In genomic region chr4:32826925-32827324, GRCm38 (mm10) we compare ENCODE assay signal across 12 mouse cellular contexts. TPM values are rescaled to one million over a fixed set of nuclear protein-coding genes. Genes with fewer than 3 reads are reported as not detected.
A peak's percentile ranks its signal among the peaks of the same experiment; 100 is the strongest.
DNase-seq lines count a peak whose midpoint lies in the region; ATAC-seq and TF ChIP-seq lines count a peak whose summit lies in the region.
"Had no signal": no experiment of that assay in that cellular context is flagged by ENCODE, and none has a peak within 500 bp of the region (broad histone marks: within the 10 kb centered on the region; RNA-seq: fewer than 3 reads in every experiment).

No protein-coding gene starts in this region.

- no peak for TF ChIP-seq CTCF in lung, embryonic 14.5 days (IDR thresholded peaks at IDR 0.05; ENCODE audit: low read depth)

- 56% methylated on average over 7 of the region's 7 CpGs for WGBS in forebrain, embryonic 12.5 days
- WGBS in forebrain, embryonic 11.5 days: 57% methylated on average over 7 of the region's 7 CpGs
- 57% methylated on average over 7 of the region's 7 CpGs for WGBS in lung, embryonic 14.5 days
- WGBS in forebrain, embryonic 14.5 days: 32% methylated on average over 7 of the region's 7 CpGs

- no peak overlapping the region for H3K4me3 ChIP-seq in forebrain, embryonic 12.5 days (replicated peaks)
- H3K4me3 ChIP-seq in forebrain, embryonic 11.5 days (ENCODE audit: low read depth, low read length): no peak overlapping the region
- H3K4me3 ChIP-seq in lung, embryonic 14.5 days (ENCODE audit: low read depth, low read length): no peak overlapping the region
- H3K4me3 ChIP-seq in forebrain, embryonic 14.5 days (ENCODE audit: low read depth, low read length): no peak overlapping the region
- H3K4me3 ChIP-seq: embryonic facial prominence, embryonic 15.5 days had no signal

- no peak overlapping the region for H3K9ac ChIP-seq in forebrain, embryonic 12.5 days
- H3K9ac ChIP-seq in forebrain, embryonic 11.5 days (ENCODE audit: low read length): no peak overlapping the region
- H3K9ac ChIP-seq in lung, embryonic 14.5 days: no peak overlapping the region
- H3K9ac ChIP-seq in forebrain, embryonic 14.5 days (ENCODE audit: low read length): peak overlapping the region; percentile 29; the same call in 1 of the 2 replicates
- H3K9ac ChIP-seq: embryonic facial prominence, embryonic 15.5 days had no signal

- H3K27me3 ChIP-seq in forebrain, embryonic 12.5 days: no peaks in the 10 kb centered on the region
- no peaks in the 10 kb centered on the region for H3K27me3 ChIP-seq in forebrain, embryonic 11.5 days (ENCODE audit: control insufficient read depth, insufficient read depth, low read length)
- no peaks in the 10 kb centered on the region for H3K27me3 ChIP-seq in lung, embryonic 14.5 days (ENCODE audit: insufficient read depth, low read length)
- no peaks in the 10 kb centered on the region for H3K27me3 ChIP-seq in forebrain, embryonic 14.5 days (replicated peaks; ENCODE audit: control insufficient read depth, insufficient read depth, low read length)
- H3K27me3 ChIP-seq: embryonic facial prominence, embryonic 15.5 days had no signal

- DNase-seq in forebrain, embryonic 11.5 days (ENCODE audit: low spot score): no peak
- peak; percentile 20 for DNase-seq in lung, embryonic 14.5 days
- no peak for DNase-seq in lung, postnatal 4 days
- peak; percentile 73 for DNase-seq in forebrain, embryonic 14.5 days (ENCODE audit: low spot score)
- peak; percentile 28 for DNase-seq in layer of hippocampus, adult 9-11 months
- DNase-seq: lung, postnatal 14 days; right cerebral cortex, postnatal 25 days had no signal

- no peak overlapping the region for H3K4me2 ChIP-seq in forebrain, embryonic 12.5 days
- H3K4me2 ChIP-seq in forebrain, embryonic 11.5 days (ENCODE audit: low read depth, low read length, severe bottlenecking): no peak overlapping the region
- no peak overlapping the region for H3K4me2 ChIP-seq in lung, embryonic 14.5 days
- H3K4me2 ChIP-seq in forebrain, embryonic 14.5 days (ENCODE audit: low read length): no peak overlapping the region
- H3K4me2 ChIP-seq: embryonic facial prominence, embryonic 15.5 days had no signal

- 0 out of 2 replicates have a peak overlapping the region, but pooled peaks have one; percentile 31 for H3K27ac ChIP-seq in forebrain, embryonic 12.5 days
- H3K27ac ChIP-seq in forebrain, embryonic 11.5 days (ENCODE audit: low read depth, low read length): no peak overlapping the region
- H3K27ac ChIP-seq in lung, embryonic 14.5 days (ENCODE audit: low read depth): no peak overlapping the region
- 0 out of 2 replicates have a peak overlapping the region, but pooled peaks have one; percentile 9 for H3K27ac ChIP-seq in forebrain, embryonic 14.5 days (ENCODE audit: low read depth, low read length)
- H3K27ac ChIP-seq: embryonic facial prominence, embryonic 15.5 days had no signal

- no peaks in the 10 kb centered on the region for H3K9me3 ChIP-seq in forebrain, embryonic 12.5 days
- no peaks in the 10 kb centered on the region for H3K9me3 ChIP-seq in forebrain, embryonic 11.5 days (ENCODE audit: control insufficient read depth, low read length)
- no peaks in the 10 kb centered on the region for H3K9me3 ChIP-seq in lung, embryonic 14.5 days (ENCODE audit: low read depth, low read length)
- no peaks in the 10 kb centered on the region for H3K9me3 ChIP-seq in forebrain, embryonic 14.5 days (replicated peaks; ENCODE audit: control insufficient read depth, low read length)
- H3K9me3 ChIP-seq: embryonic facial prominence, embryonic 15.5 days had no signal

- peaks cover 8% of the 10 kb centered on the region; the same call in 1 of the 2 replicates for H3K4me1 ChIP-seq in forebrain, embryonic 12.5 days
- H3K4me1 ChIP-seq in forebrain, embryonic 11.5 days (replicated peaks; ENCODE audit: control insufficient read depth, insufficient read depth, low read length): no peaks in the 10 kb centered on the region
- H3K4me1 ChIP-seq in lung, embryonic 14.5 days (ENCODE audit: insufficient read depth): no peaks in the 10 kb centered on the region
- H3K4me1 ChIP-seq in forebrain, embryonic 14.5 days (ENCODE audit: control insufficient read depth, insufficient read depth, low read length): peaks cover 8% of the 10 kb centered on the region; the same call in 1 of the 2 replicates
- H3K4me1 ChIP-seq: embryonic facial prominence, embryonic 15.5 days had no signal

- ATAC-seq in forebrain, embryonic 12.5 days (ENCODE audit: low FRiP score): no peak
- ATAC-seq in forebrain, embryonic 11.5 days (replicated peaks; ENCODE audit: low FRiP score): no peak
- no peak for ATAC-seq in lung, embryonic 14.5 days (ENCODE audit: insufficient read depth)
- ATAC-seq in forebrain, embryonic 14.5 days: peak; percentile 55
- ATAC-seq in inflammation-experienced regulatory T-cells, adult 6 months: no peak
- no peak for ATAC-seq in frontal cortex, adult (ENCODE audit: low TSS enrichment)
- ATAC-seq: intestine, embryonic 16.5 days had no signal

- no peaks in the 10 kb centered on the region for H3K36me3 ChIP-seq in forebrain, embryonic 12.5 days (replicated peaks)
- no peaks in the 10 kb centered on the region for H3K36me3 ChIP-seq in forebrain, embryonic 11.5 days (ENCODE audit: control insufficient read depth, insufficient read depth, low read length)
- no peaks in the 10 kb centered on the region for H3K36me3 ChIP-seq in lung, embryonic 14.5 days (ENCODE audit: insufficient read depth)
- H3K36me3 ChIP-seq in forebrain, embryonic 14.5 days (ENCODE audit: control insufficient read depth, insufficient read depth, low read length): peaks cover 11% of the 10 kb centered on the region; the same call in 1 of the 2 replicates
- H3K36me3 ChIP-seq: embryonic facial prominence, embryonic 15.5 days had no signal

RNA-seq across cellular contexts. Expression of gene Lyrm2, which starts 26.9 kb away (rescaled TPM):
- polyA plus RNA-seq in forebrain, embryonic 12.5 days (2016; fragmentation: Nextera tagmentation; extraction: Ambion mirVana): 164 and 166 TPM in 2 replicates
- 122 and 133 TPM in 2 replicates for polyA plus RNA-seq in forebrain, embryonic 11.5 days (2014; fragmentation: Nextera tagmentation; extraction: Ambion mirVana)
- 92.9 and 102 TPM in 2 replicates for polyA plus RNA-seq in lung, embryonic 14.5 days (2014; fragmentation: Nextera tagmentation; extraction: Ambion mirVana)
- 110 and 138 TPM in 2 replicates for polyA plus RNA-seq in forebrain, embryonic 14.5 days (2014; fragmentation: Nextera tagmentation; extraction: Ambion mirVana)
- 10 to 100 TPM; 61.9 to 82.1 (median 71.3) TPM for polyA plus RNA-seq in inflammation-experienced regulatory T-cells, adult 6 months (2017; shearing (Covaris generic))

Comparison
In these comparisons a context has a peak if more than half of its experiments do, and no peak if none do; other contexts are left out.
1. H3K27ac ChIP-seq: peak in forebrain, embryonic 12.5 days (single experiment) and forebrain, embryonic 14.5 days (single experiment); none in forebrain, embryonic 11.5 days (single experiment) and lung, embryonic 14.5 days (single experiment).
2. DNase-seq: peak in lung, embryonic 14.5 days (single experiment), forebrain, embryonic 14.5 days (single experiment) and layer of hippocampus, adult 9-11 months (single experiment); none in forebrain, embryonic 11.5 days (single experiment) and lung, postnatal 4 days (0 of 2).